Mouse (Mus musculus): ENCODE measurements at regions not wholly inside any gene's neighbourhood (a gene's known extent, or its start where the extent isn't known, plus 50 kb on each side); places are given as distances from the start of the nearest gene placed in this dataset.

DNA sequence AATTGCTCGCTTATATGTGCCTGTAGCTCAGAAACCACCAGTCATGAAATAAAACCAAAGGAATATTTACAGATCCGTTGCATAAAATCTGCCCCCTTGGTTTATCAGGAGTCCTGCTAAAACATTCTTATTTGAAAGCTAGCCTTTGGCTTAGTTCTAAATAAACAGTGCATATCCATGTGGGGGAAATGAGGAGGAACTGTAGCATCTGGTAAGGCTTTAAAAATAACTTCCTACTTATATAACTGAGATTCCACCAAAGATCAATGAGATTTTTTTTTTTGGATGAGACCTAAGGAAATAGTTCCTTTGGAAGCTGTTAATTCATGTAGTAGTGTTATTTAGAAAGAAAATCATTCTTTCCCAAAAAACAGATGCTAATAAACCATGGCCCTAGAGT lies 117.8 kb upstream of the Slco6d1 start:
- WGBS, result 90% methylated on average over 2 of the region's 2 CpGs
- ATAC-seq, result no peak
- no peaks in the 10 kb centered on the region for H3K4me1 ChIP-seq (ENCODE audit: control insufficient read depth, insufficient read depth, low read length)

DNA sequence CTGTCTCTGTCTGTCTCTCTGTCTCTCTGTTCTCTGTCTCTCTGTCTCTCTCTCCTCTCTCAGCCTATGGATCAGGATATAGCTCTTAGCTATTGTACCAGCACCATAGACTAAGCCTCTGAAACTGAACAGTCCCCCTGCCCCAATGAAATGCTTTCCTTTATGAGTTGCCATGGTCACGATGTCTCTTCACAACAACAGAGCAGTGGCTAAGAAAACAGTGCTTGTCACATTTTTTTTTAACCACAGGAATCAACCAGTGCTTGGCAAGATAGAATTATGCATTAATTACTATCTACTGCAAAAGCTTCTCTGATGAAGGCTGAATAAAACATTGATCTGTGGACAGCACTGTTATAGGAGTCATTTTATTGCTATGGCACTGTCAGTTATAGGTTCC lies 114.6 kb upstream of the Slco6d1 start:
- Histone ChIP-seq H3K9me3 (replicated peaks; ENCODE audit: control insufficient read depth, low read length) (no peaks in the 10 kb centered on the region), H3K4me2 (ENCODE audit: low read length) (no peak overlapping the region), H3K4me3 (ENCODE audit: low read depth, low read length) (no peak overlapping the region), H3K4me1 (ENCODE audit: control insufficient read depth, insufficient read depth, low read length) (no peaks in the 10 kb centered on the region), H3K9ac (ENCODE audit: low read length) (no peak overlapping the region), H3K27ac (ENCODE audit: low read depth, low read length) (no peak overlapping the region), H3K36me3 (ENCODE audit: control insufficient read depth, insufficient read depth, low read length) (no peaks in the 10 kb centered on the region), H3K27me3 (replicated peaks; ENCODE audit: control insufficient read depth, insufficient read depth, low read length) (no peaks in the 10 kb centered on the region)
- DNase-seq (ENCODE audit: low spot score), result no peak
- no peak for ATAC-seq
- WGBS, result 82% methylated on average over 1 of the region's 1 CpGs

More for the DNA sequence above, 117.8 kb upstream of the Slco6d1 start:
- no peak overlapping the region for H3K4me3 ChIP-seq (ENCODE audit: low read depth, low read length)
- no peak for DNase-seq (ENCODE audit: low spot score)
- no peaks in the 10 kb centered on the region for H3K36me3 ChIP-seq (ENCODE audit: control insufficient read depth, insufficient read depth, low read length)
- H3K9ac ChIP-seq (ENCODE audit: low read length), result no peak overlapping the region
- H3K9me3 ChIP-seq (replicated peaks; ENCODE audit: control insufficient read depth, low read length), result no peaks in the 10 kb centered on the region
- no peak overlapping the region for H3K27ac ChIP-seq (ENCODE audit: low read depth, low read length)
- no peak overlapping the region for H3K4me2 ChIP-seq (ENCODE audit: low read length)
- no peaks in the 10 kb centered on the region for H3K27me3 ChIP-seq (replicated peaks; ENCODE audit: control insufficient read depth, insufficient read depth, low read length)

DNA sequence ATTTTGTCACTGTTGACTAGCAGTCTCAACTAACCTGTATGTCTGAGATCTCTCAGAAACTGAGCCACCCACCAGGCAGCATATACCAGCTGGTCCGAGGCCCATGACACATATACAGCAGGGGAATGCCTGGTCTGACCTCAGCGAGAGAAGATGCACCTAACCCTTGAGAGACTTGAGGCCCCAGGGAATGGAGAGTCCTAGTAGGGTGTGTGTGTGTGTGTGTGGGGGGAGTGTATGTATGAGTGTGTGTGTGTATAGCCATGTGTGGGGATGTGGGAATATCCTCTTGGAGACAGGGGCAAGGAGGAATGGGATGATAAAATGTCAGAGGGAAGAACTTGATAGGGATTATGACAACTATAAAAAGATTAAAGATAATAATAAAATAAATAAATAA lies 113.4 kb upstream of the Slco6d1 start:
- Histone ChIP-seq H3K36me3 (ENCODE audit: control insufficient read depth, insufficient read depth, low read length) (no peaks in the 10 kb centered on the region), H3K27ac (ENCODE audit: low read depth, low read length) (no peak overlapping the region), H3K4me1 (ENCODE audit: control insufficient read depth, insufficient read depth, low read length) (no peaks in the 10 kb centered on the region), H3K27me3 (replicated peaks; ENCODE audit: control insufficient read depth, insufficient read depth, low read length) (no peaks in the 10 kb centered on the region), H3K4me3 (ENCODE audit: low read depth, low read length) (no peak overlapping the region), H3K4me2 (ENCODE audit: low read length) (no peak overlapping the region), H3K9ac (ENCODE audit: low read length) (no peak overlapping the region), H3K9me3 (replicated peaks; ENCODE audit: control insufficient read depth, low read length) (no peaks in the 10 kb centered on the region)
- DNase-seq (ENCODE audit: low spot score) (no peak), ATAC-seq (no peak)
- WGBS, result 93% methylated on average over 2 of the region's 2 CpGs

DNA sequence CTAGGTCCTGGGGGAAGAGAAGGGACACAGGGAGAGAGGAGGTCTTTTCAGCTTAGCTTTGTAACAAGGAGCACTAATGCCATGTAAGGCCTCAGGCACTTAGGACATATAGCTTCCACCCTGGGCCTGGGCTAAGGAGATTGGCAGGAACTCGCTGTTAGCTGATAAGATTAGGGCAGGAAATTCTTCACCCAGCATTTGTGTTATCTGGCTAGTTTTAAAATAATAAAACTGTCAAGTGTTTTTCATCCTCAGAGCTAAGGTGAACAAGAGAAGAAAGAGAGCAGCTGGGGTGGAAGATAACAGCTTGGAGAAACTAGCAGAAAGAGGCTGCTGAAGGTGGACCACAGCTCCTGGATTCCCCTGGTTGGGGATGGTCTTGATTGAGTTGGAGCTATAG lies 111.0 kb upstream of the Slco6d1 start:
- no peak for ATAC-seq
- Histone ChIP-seq H3K4me3 (ENCODE audit: low read depth, low read length) (no peak overlapping the region), H3K9me3 (replicated peaks; ENCODE audit: control insufficient read depth, low read length) (no peaks in the 10 kb centered on the region), H3K9ac (ENCODE audit: low read length) (no peak overlapping the region), H3K27me3 (replicated peaks; ENCODE audit: control insufficient read depth, insufficient read depth, low read length) (no peaks in the 10 kb centered on the region), H3K4me1 (ENCODE audit: control insufficient read depth, insufficient read depth, low read length) (no peaks in the 10 kb centered on the region), H3K4me2 (ENCODE audit: low read length) (no peak overlapping the region), H3K27ac (ENCODE audit: low read depth, low read length) (no peak overlapping the region), H3K36me3 (ENCODE audit: control insufficient read depth, insufficient read depth, low read length) (no peaks in the 10 kb centered on the region)
- no peak for DNase-seq (ENCODE audit: low spot score)
- WGBS, result 76% methylated on average over 1 of the region's 1 CpGs

DNA sequence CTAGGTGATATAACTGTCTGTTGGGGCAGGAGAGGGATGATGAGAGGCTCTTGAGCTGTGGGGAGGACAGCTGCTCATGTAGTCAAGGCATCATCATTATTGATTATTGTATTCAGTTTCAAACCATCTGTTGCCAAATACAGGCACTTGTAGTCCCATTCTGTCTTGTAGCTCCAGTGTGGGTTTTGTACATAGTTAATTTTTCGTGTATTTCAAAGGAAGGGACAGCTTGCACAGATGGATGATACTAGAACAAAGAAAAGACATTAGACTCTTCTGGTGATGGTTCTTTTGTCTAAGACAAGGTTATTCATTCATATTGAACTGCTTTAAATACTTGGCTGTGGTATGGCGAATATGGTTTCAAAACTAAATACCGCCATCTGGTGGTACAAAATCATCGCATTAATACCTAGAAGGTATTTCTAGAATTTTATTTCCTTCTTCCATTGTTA lies 70.8 kb upstream of the Slco6d1 start:
- WGBS, result 29% methylated on average over 4 of the region's 4 CpGs
- ATAC-seq (peak; percentile 87), DNase-seq (ENCODE audit: low spot score) (peak; percentile 89)
- H3K4me2 ChIP-seq (ENCODE audit: low read length), result no peak overlapping the region
- H3K9me3 ChIP-seq (replicated peaks; ENCODE audit: control insufficient read depth, low read length), result no peaks in the 10 kb centered on the region
- H3K27ac ChIP-seq (ENCODE audit: low read depth, low read length), result no peak overlapping the region
- no peak overlapping the region for H3K9ac ChIP-seq (ENCODE audit: low read length)
- H3K36me3 ChIP-seq (ENCODE audit: control insufficient read depth, insufficient read depth, low read length), result no peaks in the 10 kb centered on the region
- H3K4me3 ChIP-seq (ENCODE audit: low read depth, low read length), result no peak overlapping the region
- H3K4me1 ChIP-seq (ENCODE audit: control insufficient read depth, insufficient read depth, low read length), result no peaks in the 10 kb centered on the region; the same call in 1 of the 2 replicates
- H3K27me3 ChIP-seq (replicated peaks; ENCODE audit: control insufficient read depth, insufficient read depth, low read length), result no peaks in the 10 kb centered on the region

DNA sequence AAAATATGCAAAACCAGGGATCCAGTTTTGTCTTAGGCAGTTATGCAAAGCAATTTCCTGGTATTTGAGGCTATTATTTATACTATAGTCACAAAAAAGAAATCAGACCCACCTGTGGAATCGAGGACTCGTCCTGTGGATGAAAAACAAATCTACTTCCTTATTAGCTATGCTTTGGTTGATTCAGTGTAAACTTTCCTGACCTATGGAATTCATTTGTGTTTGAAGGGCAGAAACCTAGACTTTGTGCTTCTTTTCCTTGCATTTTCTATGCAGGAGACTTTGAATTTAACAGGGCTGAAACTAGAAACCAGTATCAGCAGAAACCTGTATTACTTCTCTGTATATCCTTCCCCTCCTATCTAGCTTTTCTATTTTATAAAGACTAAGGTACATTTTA lies 70.2 kb upstream of the Slco6d1 start:
- no peak for ATAC-seq
- H3K4me2 ChIP-seq (ENCODE audit: low read length), result no peak overlapping the region
- no peak overlapping the region for H3K4me3 ChIP-seq (ENCODE audit: low read depth, low read length)
- WGBS, result 73% methylated on average over 2 of the region's 2 CpGs
- DNase-seq (ENCODE audit: low spot score), result no peak
- no peak overlapping the region for H3K27ac ChIP-seq (ENCODE audit: low read depth, low read length)
- no peaks in the 10 kb centered on the region; the same call in 1 of the 2 replicates for H3K4me1 ChIP-seq (ENCODE audit: control insufficient read depth, insufficient read depth, low read length)
- H3K9me3 ChIP-seq (replicated peaks; ENCODE audit: control insufficient read depth, low read length), result no peaks in the 10 kb centered on the region
- no peak overlapping the region for H3K9ac ChIP-seq (ENCODE audit: low read length)
- H3K36me3 ChIP-seq (ENCODE audit: control insufficient read depth, insufficient read depth, low read length), result no peaks in the 10 kb centered on the region
- no peaks in the 10 kb centered on the region for H3K27me3 ChIP-seq (replicated peaks; ENCODE audit: control insufficient read depth, insufficient read depth, low read length)

DNA sequence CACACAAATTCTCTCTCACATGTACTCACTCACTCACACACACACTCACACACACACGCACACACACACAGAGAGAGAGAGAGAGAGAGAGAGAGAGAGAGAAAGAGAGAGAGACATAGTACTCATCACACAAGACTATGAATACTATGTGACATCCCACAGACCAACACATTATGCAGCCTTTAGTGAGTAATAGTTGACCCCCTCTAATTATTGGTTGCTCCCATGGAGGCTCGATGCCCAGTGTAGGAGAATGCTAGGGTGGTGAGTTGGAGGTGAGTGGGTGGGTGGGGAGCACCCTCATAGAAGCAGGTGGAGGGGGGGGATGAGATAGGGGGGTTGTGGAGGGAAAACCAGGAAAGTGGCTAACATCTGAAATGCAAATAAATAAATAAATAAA lies 69.4 kb upstream of the Slco6d1 start:
- WGBS, result 70% methylated on average over 2 of the region's 2 CpGs
- no peaks in the 10 kb centered on the region for H3K9me3 ChIP-seq (replicated peaks; ENCODE audit: control insufficient read depth, low read length)
- H3K4me3 ChIP-seq (ENCODE audit: low read depth, low read length), result no peak overlapping the region
- ATAC-seq, result peak; percentile 37; the same call in 1 of the 2 replicates
- H3K36me3 ChIP-seq (ENCODE audit: control insufficient read depth, insufficient read depth, low read length), result no peaks in the 10 kb centered on the region
- no peak overlapping the region for H3K4me2 ChIP-seq (ENCODE audit: low read length)
- DNase-seq (ENCODE audit: low spot score), result no peak
- H3K27me3 ChIP-seq (replicated peaks; ENCODE audit: control insufficient read depth, insufficient read depth, low read length), result no peaks in the 10 kb centered on the region
- no peaks in the 10 kb centered on the region; the same call in 1 of the 2 replicates for H3K4me1 ChIP-seq (ENCODE audit: control insufficient read depth, insufficient read depth, low read length)
- H3K27ac ChIP-seq (ENCODE audit: low read depth, low read length), result no peak overlapping the region
- no peak overlapping the region for H3K9ac ChIP-seq (ENCODE audit: low read length)

Data from forebrain, embryonic 14.5 days (tissue).